Mouse (Mus musculus) brain, embryonic 14.5 days (tissue): ENCODE measurements around the gene Zmiz1. TPM values are rescaled to one million over a fixed set of nuclear protein-coding genes. Genes with fewer than 3 reads are reported as not detected.

ENCODE experiments used
- DNase-seq: peaks from one replicate; pipeline ENCODE4 v3.0.0-alpha.2; 2011; ENCODE audit warnings: low read depth
- CTCF ChIP-seq: fragments of 200-500 bp; IDR thresholded peaks from 2 replicates; pipeline ENCODE4 v1.5.1; 2012; ENCODE audit warnings: inconsistent platforms, mild to moderate bottlenecking, moderate library complexity, borderline replicate concordance; ENCODE audit not compliant: insufficient read depth, insufficient read length; ENCODE audit errors: extremely low read depth
- POLR2A ChIP-seq: fragments of 200-500 bp; IDR thresholded peaks from 2 replicates; pipeline ENCODE4 v1.6.1; 2012; ENCODE audit warnings: mild to moderate bottlenecking, inconsistent platforms, borderline replicate concordance; ENCODE audit not compliant: poor library complexity, insufficient read depth, insufficient read length, severe bottlenecking; ENCODE audit errors: extremely low read depth
- polyA plus RNA-seq: library from polyadenylated mRNA; depleted of rRNA; stranded (reverse); fragments of >200 nt; gene quantifications from 2 replicates; pipeline ENCODE4 v1.2.3, GENCODE M21; 2012

The Zmiz1 gene
- polyA plus RNA-seq, 1 experiment, result 141 TPM

GRCm38 (mm10) chr14:25440116-25440515, 18.9 kb upstream of the Zmiz1 start:
- TF ChIP-seq CTCF (no peak), POLR2A (no peak)
- no peak for DNase-seq

DNA sequence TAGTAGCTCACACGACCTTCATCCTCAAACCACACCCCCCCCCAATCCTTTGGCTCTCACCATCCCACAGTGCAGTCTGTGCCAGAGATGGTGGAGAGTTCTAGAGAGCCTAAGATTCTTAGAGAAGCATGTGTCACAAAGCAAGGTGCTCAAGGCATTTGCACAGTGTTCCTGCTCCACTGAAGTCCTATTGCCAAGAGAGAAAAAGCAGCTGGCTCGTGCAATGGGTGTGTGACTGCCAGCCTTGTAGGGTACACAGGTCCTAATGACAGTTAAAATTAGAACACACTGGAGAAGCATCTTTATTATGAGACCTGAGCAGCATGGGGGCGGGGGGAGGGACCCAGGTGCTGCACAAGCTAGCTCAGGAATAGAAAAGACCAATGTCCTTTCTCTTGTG, 18.2 kb upstream of the Zmiz1 start:
- TF ChIP-seq CTCF (no peak), POLR2A (no peak)
- DNase-seq, result no peak

DNA sequence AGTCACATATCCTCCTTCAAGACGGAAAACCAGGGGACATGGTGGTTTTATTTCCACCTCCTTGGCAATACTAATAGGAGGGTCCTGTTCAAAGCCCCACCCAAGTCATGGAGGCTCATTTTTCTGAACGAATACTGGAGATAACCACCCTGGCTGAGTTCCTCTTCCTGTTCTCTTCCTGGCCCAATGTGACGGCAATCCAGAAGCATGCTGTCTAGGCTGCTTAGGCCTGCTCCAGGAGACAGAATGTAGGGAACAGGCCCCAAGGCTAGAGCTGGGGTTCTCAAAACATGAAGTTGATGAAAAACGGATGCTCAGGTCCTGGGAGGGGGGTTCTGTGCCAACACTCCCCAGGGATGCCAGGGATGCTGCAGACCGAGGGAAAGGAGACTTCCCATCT, 17.5 kb upstream of the Zmiz1 start:
- no peak for TF ChIP-seq CTCF
- TF ChIP-seq POLR2A, result no peak
- no peak for DNase-seq

GRCm38 (mm10) chr14:25442676-25443075, 16.3 kb upstream of the Zmiz1 start:
- no peak for DNase-seq
- no peak for TF ChIP-seq CTCF
- no peak for TF ChIP-seq POLR2A

DNA sequence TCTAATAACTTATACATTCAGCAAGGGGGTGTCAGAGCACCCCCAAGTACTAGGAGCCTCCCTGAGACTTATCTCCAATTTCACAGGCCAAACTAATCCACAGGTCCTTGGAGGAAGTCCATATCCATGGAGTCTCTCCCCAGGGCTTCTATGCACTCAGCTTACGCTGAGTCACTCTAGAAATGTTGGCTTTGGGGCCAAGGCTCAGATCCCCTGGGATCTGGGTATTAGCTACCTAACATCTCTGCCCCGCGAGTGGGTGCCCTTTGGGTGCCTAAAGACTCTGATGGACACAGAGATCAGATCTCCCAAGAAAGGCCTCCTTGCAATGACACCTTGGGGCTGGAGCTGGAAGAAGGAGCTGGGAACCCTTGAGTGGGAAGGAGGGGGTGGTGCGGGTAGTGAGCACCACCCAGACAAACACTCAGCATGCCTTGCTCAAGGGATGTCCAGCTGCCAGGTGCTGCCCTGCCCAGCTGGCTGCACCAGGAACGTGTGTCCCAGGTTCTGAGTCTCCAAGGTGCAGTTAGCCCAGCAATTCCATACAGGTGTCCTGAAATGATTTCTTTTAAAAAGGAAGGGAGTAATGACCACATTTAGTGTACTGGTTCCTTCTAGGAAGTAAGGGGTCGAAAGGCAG, 11.7 kb upstream of the Zmiz1 start:
- no peak for TF ChIP-seq POLR2A
- TF ChIP-seq CTCF, result no peak
- DNase-seq, result no peak

DNA sequence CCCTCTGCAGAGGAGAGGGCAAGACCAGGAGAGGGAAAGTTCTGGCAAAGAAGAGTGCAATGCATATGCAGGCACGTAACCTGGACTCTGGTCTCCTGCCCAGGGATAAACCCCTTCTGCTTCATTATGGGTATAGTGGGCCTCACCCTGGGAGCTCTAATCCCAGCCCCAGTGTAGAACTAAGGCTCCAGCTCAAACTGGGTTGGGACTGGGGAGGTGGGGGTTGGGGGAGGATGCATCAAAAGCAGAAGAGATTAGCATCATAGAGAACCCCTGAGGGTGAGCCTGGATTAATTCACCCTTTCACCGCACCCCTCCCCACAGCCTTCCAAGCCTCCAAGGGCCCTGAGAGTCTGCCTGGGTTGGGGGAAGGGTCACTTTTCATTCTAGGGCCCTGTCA, 10.5 kb upstream of the Zmiz1 start:
- no peak for TF ChIP-seq CTCF
- TF ChIP-seq POLR2A, result no peak
- no peak for DNase-seq

DNA sequence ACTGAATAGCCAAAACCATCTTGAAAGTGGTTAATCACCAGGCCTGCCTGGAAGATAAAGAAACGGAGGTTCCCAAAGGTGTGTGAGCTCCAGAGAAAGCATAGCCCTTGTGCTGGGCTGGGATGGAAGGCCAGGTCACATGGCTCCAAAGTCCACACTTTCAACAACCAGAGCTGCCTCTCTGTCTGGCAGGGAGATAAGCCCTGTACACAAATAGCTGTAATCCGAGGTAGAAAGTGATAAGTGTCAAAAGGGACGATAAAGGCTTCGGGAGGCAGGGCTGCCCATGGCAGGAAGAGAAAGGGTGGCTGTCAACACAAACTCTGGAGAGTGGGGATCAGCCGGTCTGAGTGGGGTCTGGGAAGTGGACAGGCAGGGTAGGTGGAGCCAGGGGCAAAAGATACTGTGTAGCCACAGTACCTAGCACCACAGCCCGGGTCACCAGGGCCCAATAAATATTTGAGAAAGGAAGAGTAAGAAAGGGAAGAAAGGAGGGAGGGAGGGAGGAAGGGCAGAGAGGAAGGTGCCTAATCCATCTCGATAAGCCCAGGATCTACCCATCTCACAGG, 7.8 kb upstream of the Zmiz1 start:
- DNase-seq, result no peak
- no peak for TF ChIP-seq CTCF
- no peak for TF ChIP-seq POLR2A

- DNase-seq, result no peak
- TF ChIP-seq POLR2A (no peak), CTCF (no peak)
Measured at GRCm38 (mm10) chr14:25451699-25452632, 7.0 kb upstream of the Zmiz1 start.

GRCm38 (mm10) chr14:25452633-25453025, 6.4 kb upstream of the Zmiz1 start:
- DNase-seq, result no peak

DNA sequence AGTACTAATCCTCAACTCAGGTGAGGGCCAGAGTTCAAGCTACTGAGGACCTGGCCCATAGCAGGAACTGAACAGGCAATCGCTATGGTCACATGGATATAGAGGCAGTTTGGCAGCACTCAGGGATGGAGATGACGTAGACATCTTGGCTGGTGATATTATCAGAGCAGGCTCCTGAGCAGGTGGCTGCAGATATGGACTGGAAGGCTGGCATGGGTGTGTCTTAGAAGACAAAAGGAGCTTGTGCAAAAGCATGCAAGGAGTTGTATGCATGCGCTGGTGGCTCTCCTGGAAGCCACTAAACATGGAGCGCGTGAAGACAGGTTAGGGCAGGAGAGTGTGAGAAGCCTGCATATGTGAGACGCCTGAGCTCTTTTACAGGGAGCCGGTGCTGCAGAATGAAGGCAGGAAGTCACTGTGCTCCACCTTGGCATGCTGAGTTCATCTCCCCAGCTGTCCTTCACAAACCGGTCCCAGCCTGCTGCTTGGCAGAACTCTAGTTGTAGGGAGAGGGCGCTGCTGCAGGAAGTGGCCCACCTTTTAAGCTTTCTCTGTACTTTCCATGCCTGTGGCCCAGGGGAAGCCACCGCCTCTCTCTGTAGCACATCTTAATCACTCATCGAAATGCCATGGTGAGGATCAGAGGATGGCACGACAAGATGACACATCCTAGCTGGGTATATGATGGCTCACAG, 4.8 kb upstream of the Zmiz1 start:
- TF ChIP-seq CTCF, result no peak
- no peak for TF ChIP-seq POLR2A
- DNase-seq, result no peak

More at GRCm38 (mm10) chr14:25452633-25453025, 6.4 kb upstream of the Zmiz1 start:
- TF ChIP-seq CTCF, result no peak
- TF ChIP-seq POLR2A, result no peak

DNA sequence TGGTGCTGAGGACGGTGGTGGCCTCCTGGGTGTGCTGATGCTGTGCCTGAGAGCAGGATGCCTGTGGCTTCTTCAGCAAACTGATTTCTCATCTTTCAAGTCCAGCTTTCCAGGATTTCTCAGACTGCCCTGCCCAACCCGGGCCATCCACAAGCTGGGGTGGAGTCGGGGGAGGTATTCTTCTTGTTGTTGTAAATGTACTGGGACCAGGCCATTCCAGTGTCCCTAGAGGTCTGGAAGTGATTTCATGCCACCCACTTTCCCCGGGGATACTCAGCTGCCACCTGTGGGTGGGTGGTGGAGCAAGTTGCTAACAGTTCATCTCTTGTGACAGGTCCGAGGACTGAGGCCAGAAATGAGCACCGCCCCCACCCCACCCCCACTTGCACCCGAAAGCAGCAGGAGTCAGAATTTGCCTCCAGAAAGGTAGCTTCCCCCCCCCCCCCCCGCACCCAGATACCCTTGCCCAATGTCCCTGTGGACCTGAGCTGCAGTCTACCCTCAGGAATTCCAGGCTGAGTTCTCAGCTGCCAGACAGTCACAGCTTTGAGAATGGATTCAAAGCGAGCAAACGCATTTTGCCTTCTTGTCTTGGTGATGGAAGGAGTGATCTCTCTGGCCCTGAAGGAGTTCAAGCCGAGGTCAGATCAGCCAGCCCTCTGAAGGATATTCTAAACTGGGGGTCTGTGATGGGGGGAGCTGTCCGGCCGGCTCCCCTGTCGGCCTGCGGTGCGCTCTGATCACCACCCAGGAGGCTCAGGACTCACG, 2.1 kb upstream of the Zmiz1 start:
- no peak for TF ChIP-seq POLR2A
- TF ChIP-seq CTCF, result no peak
- DNase-seq, result no peak

GRCm38 (mm10) chr14:25457434-25457957, 1.5 kb upstream of the Zmiz1 start:
- DNase-seq, result peak; percentile 99
- 0 out of 2 replicates have a peak, but pooled peaks have one; percentile 16 for TF ChIP-seq POLR2A
- peak; percentile 64 for TF ChIP-seq CTCF

DNA sequence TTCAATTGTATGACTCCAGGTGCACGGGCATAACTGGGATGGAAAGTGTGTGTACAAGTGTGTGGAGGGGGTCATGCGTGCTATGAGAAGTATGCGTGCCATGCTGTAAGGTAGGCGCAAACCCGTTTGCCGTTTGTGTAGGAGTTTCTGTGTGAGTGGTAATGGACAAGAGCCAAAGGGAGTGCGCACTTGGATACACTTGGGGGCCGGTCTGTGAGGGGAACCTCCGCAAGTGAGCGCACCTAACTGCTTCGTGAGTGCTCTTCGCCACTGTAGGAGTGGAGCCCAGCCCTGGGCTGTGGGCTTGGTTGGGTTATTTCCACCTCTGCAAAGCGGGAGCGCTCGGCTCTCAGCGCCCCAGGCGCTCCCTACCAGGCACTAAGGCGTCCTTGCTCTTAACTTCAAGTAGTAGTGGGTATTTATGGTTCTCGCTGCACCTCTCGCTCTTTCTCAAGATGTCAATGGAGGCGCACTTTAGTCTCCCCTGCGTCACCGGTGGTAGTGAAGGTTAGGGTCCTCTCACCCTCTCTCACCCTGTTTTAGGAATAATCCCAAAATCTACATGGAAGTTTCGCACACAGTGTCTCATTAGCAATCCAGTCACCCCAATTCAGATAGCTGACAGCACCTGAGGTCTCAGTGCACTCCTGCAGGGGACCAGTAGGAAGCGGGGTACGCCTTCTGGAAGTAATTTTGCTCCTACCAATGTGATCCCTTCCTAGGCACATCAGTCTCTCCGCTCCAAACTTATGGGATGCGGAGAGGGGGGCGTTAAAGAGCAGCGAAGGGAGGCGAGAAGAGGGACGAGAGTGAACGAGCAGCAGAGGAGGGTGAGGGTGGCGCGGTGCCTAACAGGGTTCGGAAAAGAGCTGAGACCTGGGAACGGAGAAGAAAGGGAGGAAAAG, 622 bp upstream of the Zmiz1 start:
- TF ChIP-seq POLR2A (no peak), CTCF (peak; percentile 17; the same call in 1 of the 2 replicates)
- peak; percentile 86 for DNase-seq
